Mouse (Mus musculus) midbrain, postnatal 0 days (tissue): ENCODE measurements around the gene Nfat5. TPM values are rescaled to one million over a fixed set of nuclear protein-coding genes. Genes with fewer than 3 reads are reported as not detected.
A peak's percentile ranks its signal among the peaks of the same experiment; 100 is the strongest.

ENCODE experiments used
- ATAC-seq: fragments of 200-750 bp; cut with Nextera tagmentation; 2 replicates; pipeline ENCODE4 v1.8.0; 2017; ENCODE audit warnings: moderate number of reproducible peaks, mild to moderate bottlenecking, moderate TSS enrichment, moderate library complexity; ENCODE audit not compliant: low FRiP score
- DNase-seq: peaks from one replicate; pipeline ENCODE4 v3.0.0-alpha.2; 2015; ENCODE audit warnings: low spot score
- H3K27ac ChIP-seq: fragments of 300-500 bp; sonication (generic); 2 replicates; pipeline ENCODE4 v1.5.1; 2014; ENCODE audit warnings: low read depth, mild to moderate bottlenecking, low read length, mixed read lengths
- H3K27me3 ChIP-seq: fragments of 300-500 bp; sonication (generic); 2 replicates; pipeline ENCODE4 v1.6.1; 2014; ENCODE audit warnings: low read length, control low read depth, mixed read lengths; ENCODE audit not compliant: insufficient read depth
- H3K36me3 ChIP-seq: fragments of 300-500 bp; sonication (generic); 2 replicates; pipeline ENCODE4 v1.6.1; 2014; ENCODE audit warnings: low read length, control low read depth, mixed read lengths; ENCODE audit not compliant: insufficient read depth
- H3K4me1 ChIP-seq: fragments of 300-500 bp; sonication (generic); 2 replicates; pipeline ENCODE4 v1.6.1; 2014; ENCODE audit warnings: mild to moderate bottlenecking, control low read depth, antibody characterized with exemption, low read length, mixed read lengths; ENCODE audit not compliant: insufficient read depth
- H3K4me2 ChIP-seq: fragments of 300-500 bp; sonication (generic); 2 replicates; pipeline ENCODE4 v1.6.1; 2014; ENCODE audit warnings: low read depth, mild to moderate bottlenecking, low read length, mixed read lengths; ENCODE audit not compliant: poor library complexity, severe bottlenecking
- H3K4me3 ChIP-seq: fragments of 300-500 bp; sonication (generic); 2 replicates; pipeline ENCODE4 v1.5.1; 2014; ENCODE audit warnings: low read depth, mild to moderate bottlenecking, low read length, moderate library complexity
- H3K9ac ChIP-seq: fragments of 300-500 bp; sonication (generic); replicated peaks from 2 replicates; pipeline ENCODE4 v1.6.1; 2014; ENCODE audit warnings: mild to moderate bottlenecking, low read length, moderate library complexity, mixed read lengths; ENCODE audit not compliant: poor library complexity, severe bottlenecking
- H3K9me3 ChIP-seq: fragments of 300-500 bp; sonication (generic); 2 replicates; pipeline ENCODE4 v1.6.1; 2016; ENCODE audit warnings: low read length, control low read depth
- CTCF ChIP-seq: IDR thresholded peaks from 2 replicates; pipeline ENCODE4 v1.5.1; 2016; ENCODE audit warnings: antibody characterized with exemption, mild to moderate bottlenecking
- WGBS: fragments of 180-500 bp; shearing (Covaris S2); extraction: QIAGEN DNeasy Blood & Tissue Kit; methylation state at CpG from one replicate; pipeline ENCODE4 v1.1.7; 2014; 5-methylcytosine and 5-hydroxymethylcytosine counted together
- polyA plus RNA-seq: library from polyadenylated mRNA; unstranded; fragments of >200 nt; fragmentation: Nextera tagmentation; extraction: Ambion mirVana; gene quantifications from 2 replicates; pipeline ENCODE4 v1.2.1, GENCODE M21; 2015
- total RNA-seq: library from RNA; depleted of rRNA; stranded (reverse); fragments of >200 nt; gene quantifications from 2 replicates; pipeline ENCODE4 v1.2.3, GENCODE M21; 2014

Nfat5 gene
- total and polyA plus RNA-seq, 2 experiments from 2014 or later = 6.8 to 20.3 TPM

- peak overlapping the region; percentile 88 for H3K9ac ChIP-seq
- WGBS = under 1% methylated on average over 42 of the region's 98 CpGs
- ATAC-seq (peak; percentile 57), DNase-seq (peak; percentile 22)
- H3K36me3 ChIP-seq = no peaks in the 10 kb centered on the region
- no peak for TF ChIP-seq CTCF
- no peaks in the 10 kb centered on the region for H3K4me1 ChIP-seq
- no peaks in the 10 kb centered on the region for H3K9me3 ChIP-seq
- peak overlapping the region; percentile 92 for H3K27ac ChIP-seq
- H3K4me2 ChIP-seq = peak overlapping the region; percentile 71
- no peaks in the 10 kb centered on the region for H3K27me3 ChIP-seq
- peak overlapping the region; percentile 97 for H3K4me3 ChIP-seq
Measured at GRCm38 (mm10) chr8:107293641-107294628, 665 bp downstream of the Nfat5 start.

- WGBS = 61% methylated on average over 1 of the region's 1 CpGs
- ATAC-seq = no peak
- TF ChIP-seq CTCF = no peak
Measured at GRCm38 (mm10) chr8:107295450-107295849, 2.2 kb downstream of the Nfat5 start.

GRCm38 (mm10) chr8:107311876-107312275, 18.6 kb downstream of the Nfat5 start:
- Histone ChIP-seq H3K9ac (no peak overlapping the region), H3K4me3 (no peak overlapping the region), H3K4me1 (no peaks in the 10 kb centered on the region), H3K36me3 (no peaks in the 10 kb centered on the region), H3K27me3 (no peaks in the 10 kb centered on the region), H3K4me2 (no peak overlapping the region), H3K9me3 (no peaks in the 10 kb centered on the region), H3K27ac (no peak overlapping the region)
- no peak for DNase-seq
- TF ChIP-seq CTCF = no peak
- ATAC-seq = no peak

More at GRCm38 (mm10) chr8:107295450-107295849, 2.2 kb downstream of the Nfat5 start:
- no peaks in the 10 kb centered on the region for H3K4me1 ChIP-seq
- H3K27ac ChIP-seq = no peak overlapping the region
- no peak overlapping the region for H3K4me2 ChIP-seq
- no peak overlapping the region for H3K4me3 ChIP-seq
- no peak for DNase-seq
- no peaks in the 10 kb centered on the region for H3K36me3 ChIP-seq
- 0 out of 2 replicates have a peak overlapping the region, but pooled peaks have one; percentile 36 for H3K9ac ChIP-seq
- H3K9me3 ChIP-seq = no peaks in the 10 kb centered on the region
- H3K27me3 ChIP-seq = no peaks in the 10 kb centered on the region

GRCm38 (mm10) chr8:107324142-107324541, 30.9 kb downstream of the Nfat5 start:
- no peaks in the 10 kb centered on the region for H3K4me1 ChIP-seq
- 0% methylated on average over 1 of the region's 1 CpGs for WGBS
- H3K4me3 ChIP-seq = no peak overlapping the region
- ATAC-seq = no peak
- no peaks in the 10 kb centered on the region for H3K9me3 ChIP-seq
- no peak overlapping the region for H3K27ac ChIP-seq
- H3K27me3 ChIP-seq = no peaks in the 10 kb centered on the region
- peak; percentile 92 for DNase-seq
- TF ChIP-seq CTCF = peak; percentile 98
- H3K36me3 ChIP-seq = no peaks in the 10 kb centered on the region
- H3K4me2 ChIP-seq = no peak overlapping the region
- no peak overlapping the region for H3K9ac ChIP-seq

GRCm38 (mm10) chr8:107329595-107329994, 36.3 kb downstream of the Nfat5 start:
- ATAC-seq = no peak
- H3K27ac ChIP-seq = no peak overlapping the region
- H3K9me3 ChIP-seq = no peaks in the 10 kb centered on the region
- no peak overlapping the region for H3K4me3 ChIP-seq
- no peaks in the 10 kb centered on the region for H3K27me3 ChIP-seq
- no peak overlapping the region for H3K9ac ChIP-seq
- peak; percentile 26; the same call in 1 of the 2 replicates for TF ChIP-seq CTCF
- no peaks in the 10 kb centered on the region for H3K36me3 ChIP-seq
- H3K4me2 ChIP-seq = no peak overlapping the region
- 84% methylated on average over 1 of the region's 1 CpGs for WGBS
- no peaks in the 10 kb centered on the region for H3K4me1 ChIP-seq
- no peak for DNase-seq

- WGBS = 89% methylated on average over 1 of the region's 1 CpGs
- no peak for ATAC-seq
- TF ChIP-seq CTCF = no peak
- no peak for DNase-seq
- no peak overlapping the region for H3K9ac ChIP-seq
- no peaks in the 10 kb centered on the region for H3K27me3 ChIP-seq
- no peaks in the 10 kb centered on the region for H3K9me3 ChIP-seq
- H3K27ac ChIP-seq = no peak overlapping the region
- H3K4me2 ChIP-seq = no peak overlapping the region
- H3K4me1 ChIP-seq = no peaks in the 10 kb centered on the region
- 0 out of 2 replicates have a peak, but pooled peaks cover 5% of the 10 kb centered on the region for H3K36me3 ChIP-seq
- no peak overlapping the region for H3K4me3 ChIP-seq
Measured at GRCm38 (mm10) chr8:107336480-107336879, 43.2 kb downstream of the Nfat5 start.
